Mouse (Mus musculus): ENCODE measurements around the gene Rps8. TPM values are rescaled to one million over a fixed set of nuclear protein-coding genes. Genes with fewer than 3 reads are reported as not detected.
A peak's percentile ranks its signal among the peaks of the same experiment; 100 is the strongest.

Gene Rps8
- polyA plus RNA-seq, 1 experiment from 2014 or later: 968 TPM

GRCm38 (mm10) chr4:117133366-117133796 lies 22.7 kb downstream of the Rps8 start:
- H3K4me2 ChIP-seq (replicated peaks): peak overlapping the region; percentile 96
- under 1% methylated on average over 42 of the region's 42 CpGs for WGBS
- peak overlapping the region; percentile 70 for H3K9ac ChIP-seq
- peaks cover 15% of the 10 kb centered on the region; the same call in 1 of the 2 replicates for H3K36me3 ChIP-seq
- ATAC-seq (ENCODE audit: insufficient number of reproducible peaks, low FRiP score, low TSS enrichment, low read depth): no peak
- H3K27ac ChIP-seq (replicated peaks): 0 out of 2 replicates have a peak overlapping the region, but pooled peaks have one; percentile 53
- H3K27me3 ChIP-seq: peaks cover 15% of the 10 kb centered on the region
- H3K4me3 ChIP-seq (replicated peaks): peak overlapping the region; percentile 79
- peaks cover 23% of the 10 kb centered on the region for H3K4me1 ChIP-seq
- no peaks in the 10 kb centered on the region for H3K9me3 ChIP-seq (replicated peaks)

GRCm38 (mm10) chr4:117132794-117133143 lies 23.3 kb downstream of the Rps8 start:
- Histone ChIP-seq H3K27me3 (peaks cover 15% of the 10 kb centered on the region), H3K4me1 (peaks cover 23% of the 10 kb centered on the region), H3K4me3 (replicated peaks) (peak overlapping the region; percentile 79), H3K9me3 (replicated peaks) (no peaks in the 10 kb centered on the region), H3K36me3 (peaks cover 20% of the 10 kb centered on the region; the same call in 1 of the 2 replicates), H3K27ac (replicated peaks) (no peak overlapping the region), H3K9ac (peak overlapping the region; percentile 70; the same call in 1 of the 2 replicates), H3K4me2 (replicated peaks) (peak overlapping the region; percentile 96)
- no peak for ATAC-seq (ENCODE audit: insufficient number of reproducible peaks, low FRiP score, low TSS enrichment, low read depth)
- whole genome bisulfite sequencing: 17% methylated on average over 11 of the region's 11 CpGs

GRCm38 (mm10) chr4:117131890-117132793 lies 23.9 kb downstream of the Rps8 start:
- peaks cover 23% of the 10 kb centered on the region for H3K4me1 ChIP-seq

GRCm38 (mm10) chr4:117131198-117131597 lies 24.8 kb downstream of the Rps8 start:
- H3K4me1 ChIP-seq: peaks cover 29% of the 10 kb centered on the region
- H3K9me3 ChIP-seq (replicated peaks): no peaks in the 10 kb centered on the region
- H3K4me3 ChIP-seq (replicated peaks): no peak overlapping the region
- 70% methylated on average over 6 of the region's 6 CpGs for WGBS
- H3K27ac ChIP-seq (replicated peaks): no peak overlapping the region
- no peak for ATAC-seq (ENCODE audit: insufficient number of reproducible peaks, low FRiP score, low TSS enrichment, low read depth)
- H3K4me2 ChIP-seq (replicated peaks): no peak overlapping the region
- no peak overlapping the region for H3K9ac ChIP-seq
- peaks cover 15% of the 10 kb centered on the region for H3K27me3 ChIP-seq
- peaks cover 20% of the 10 kb centered on the region; the same call in 1 of the 2 replicates for H3K36me3 ChIP-seq

More at GRCm38 (mm10) chr4:117131890-117132793, 23.9 kb downstream of the Rps8 start:
- Histone ChIP-seq H3K4me2 (replicated peaks) (peak overlapping the region; percentile 96), H3K9me3 (replicated peaks) (no peaks in the 10 kb centered on the region), H3K27me3 (peaks cover 15% of the 10 kb centered on the region), H3K36me3 (peaks cover 20% of the 10 kb centered on the region; the same call in 1 of the 2 replicates), H3K9ac (no peak overlapping the region), H3K4me3 (replicated peaks) (peak overlapping the region; percentile 79), H3K27ac (replicated peaks) (no peak overlapping the region)
- 26% methylated on average over 7 of the region's 7 CpGs for WGBS
- no peak for ATAC-seq (ENCODE audit: insufficient number of reproducible peaks, low FRiP score, low TSS enrichment, low read depth)

- peaks cover 20% of the 10 kb centered on the region; the same call in 1 of the 2 replicates for H3K36me3 ChIP-seq
- H3K27ac ChIP-seq (replicated peaks): no peak overlapping the region
- WGBS: 69% methylated on average over 6 of the region's 6 CpGs
- no peaks in the 10 kb centered on the region for H3K9me3 ChIP-seq (replicated peaks)
- no peak overlapping the region for H3K4me3 ChIP-seq (replicated peaks)
- peaks cover 15% of the 10 kb centered on the region for H3K27me3 ChIP-seq
- H3K9ac ChIP-seq: no peak overlapping the region
- no peak for ATAC-seq (ENCODE audit: insufficient number of reproducible peaks, low FRiP score, low TSS enrichment, low read depth)
- H3K4me1 ChIP-seq: peaks cover 33% of the 10 kb centered on the region
- no peak overlapping the region for H3K4me2 ChIP-seq (replicated peaks)
These were observed 25.3 kb downstream of the Rps8 start for GRCm38 (mm10) chr4:117130790-117131189.

GRCm38 (mm10) chr4:117127991-117128686 lies 27.9 kb downstream of the Rps8 start:
- no peak overlapping the region for H3K4me2 ChIP-seq (replicated peaks)
- H3K27me3 ChIP-seq: peaks cover 13% of the 10 kb centered on the region
- H3K4me3 ChIP-seq (replicated peaks): no peak overlapping the region
- H3K9me3 ChIP-seq (replicated peaks): no peaks in the 10 kb centered on the region
- H3K4me1 ChIP-seq: peaks cover 40% of the 10 kb centered on the region
- H3K9ac ChIP-seq: no peak overlapping the region
- no peak for ATAC-seq (ENCODE audit: insufficient number of reproducible peaks, low FRiP score, low TSS enrichment, low read depth)
- WGBS: 88% methylated on average over 33 of the region's 33 CpGs
- no peak overlapping the region for H3K27ac ChIP-seq (replicated peaks)
- peaks cover 20% of the 10 kb centered on the region; the same call in 1 of the 2 replicates for H3K36me3 ChIP-seq

GRCm38 (mm10) chr4:117126675-117127290 lies 29.3 kb downstream of the Rps8 start, which contains the start of gene Tctex1d4:
Gene Tctex1d4, plus strand, starts transcription at chr4:117126794.
- WGBS: 78% methylated on average over 9 of the region's 9 CpGs
- no peak within 1 kb of the TSS for H3K4me3 ChIP-seq (replicated peaks)
- peak within 1 kb of the TSS; percentile 87 for H3K27ac ChIP-seq (replicated peaks)
- no peak for ATAC-seq (ENCODE audit: insufficient number of reproducible peaks, low FRiP score, low TSS enrichment, low read depth)
- no peaks in the 10 kb centered on the region for H3K9me3 ChIP-seq (replicated peaks)
- H3K9ac ChIP-seq: no peak within 1 kb of the TSS
- H3K4me2 ChIP-seq (replicated peaks): peak within 1 kb of the TSS; percentile 21; the same call in 1 of the 2 replicates
- no peaks in the 10 kb centered on the region for H3K27me3 ChIP-seq
- peaks cover 32% of the 10 kb centered on the region for H3K4me1 ChIP-seq
- H3K36me3 ChIP-seq: peaks cover 20% of the 10 kb centered on the region; the same call in 1 of the 2 replicates

GRCm38 (mm10) chr4:117125910-117126674 lies 30.0 kb downstream of the Rps8 start:
- Histone ChIP-seq H3K27ac (replicated peaks) (peak overlapping the region; percentile 87), H3K4me2 (replicated peaks) (peak overlapping the region; percentile 21; the same call in 1 of the 2 replicates), H3K4me1 (peaks cover 36% of the 10 kb centered on the region), H3K9me3 (replicated peaks) (no peaks in the 10 kb centered on the region), H3K36me3 (peaks cover 20% of the 10 kb centered on the region; the same call in 1 of the 2 replicates), H3K4me3 (replicated peaks) (no peak overlapping the region), H3K27me3 (no peaks in the 10 kb centered on the region), H3K9ac (no peak overlapping the region)
- 36% methylated on average over 15 of the region's 15 CpGs for WGBS
- peak; percentile 66 for ATAC-seq (ENCODE audit: insufficient number of reproducible peaks, low FRiP score, low TSS enrichment, low read depth)

GRCm38 (mm10) chr4:117125348-117125909 lies 30.6 kb downstream of the Rps8 start, which contains the start of gene Btbd19:
Gene Btbd19, minus strand, starts transcription at chr4:117125725.
- Histone ChIP-seq H3K4me3 (replicated peaks) (no peak within 1 kb of the TSS), H3K36me3 (peaks cover 20% of the 10 kb centered on the region; the same call in 1 of the 2 replicates), H3K27ac (replicated peaks) (peak within 1 kb of the TSS; percentile 87), H3K4me2 (replicated peaks) (peak within 1 kb of the TSS; percentile 21), H3K9ac (0 out of 2 replicates have a peak within 1 kb of the TSS, but pooled peaks have one; percentile 24), H3K27me3 (no peaks in the 10 kb centered on the region), H3K4me1 (peaks cover 40% of the 10 kb centered on the region), H3K9me3 (replicated peaks) (no peaks in the 10 kb centered on the region)
- peak; percentile 44 for ATAC-seq (ENCODE audit: insufficient number of reproducible peaks, low FRiP score, low TSS enrichment, low read depth)
- WGBS: 25% methylated on average over 8 of the region's 8 CpGs
